Mouse (Mus musculus) heart, adult 9 months (tissue): Measurements from ENCODE around the gene Pias1.

Experiments used
- DNase-seq, 2 experiments: peaks; one replicate each; pipeline ENCODE4 v3.0.0; 2022; ENCODE audit warnings: low spot score in 2 of 2

The Pias1 gene

DNA sequence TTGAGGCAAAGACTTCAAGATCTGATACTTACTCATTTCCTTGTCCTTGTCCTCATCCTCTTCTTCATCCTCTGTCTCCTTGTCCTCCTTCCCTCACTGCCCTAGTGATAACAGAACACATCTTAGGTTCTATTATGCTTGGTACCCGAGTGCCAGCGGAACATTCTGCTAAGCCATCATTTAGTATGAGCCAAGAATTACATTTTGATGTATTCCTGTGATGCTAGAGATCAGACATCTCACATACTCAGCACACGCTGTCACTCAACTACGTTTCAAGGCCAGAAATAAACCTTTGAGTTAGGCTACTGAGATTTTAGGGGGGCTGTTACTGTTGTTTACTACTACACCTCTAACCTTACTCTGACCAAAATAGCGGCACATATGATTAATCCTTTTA is at the start of gene Pias1:
Gene Pias1 (minus strand): TSS at position 101 of the 400 bp plus-strand sequence.
- no peak for DNase-seq

DNA sequence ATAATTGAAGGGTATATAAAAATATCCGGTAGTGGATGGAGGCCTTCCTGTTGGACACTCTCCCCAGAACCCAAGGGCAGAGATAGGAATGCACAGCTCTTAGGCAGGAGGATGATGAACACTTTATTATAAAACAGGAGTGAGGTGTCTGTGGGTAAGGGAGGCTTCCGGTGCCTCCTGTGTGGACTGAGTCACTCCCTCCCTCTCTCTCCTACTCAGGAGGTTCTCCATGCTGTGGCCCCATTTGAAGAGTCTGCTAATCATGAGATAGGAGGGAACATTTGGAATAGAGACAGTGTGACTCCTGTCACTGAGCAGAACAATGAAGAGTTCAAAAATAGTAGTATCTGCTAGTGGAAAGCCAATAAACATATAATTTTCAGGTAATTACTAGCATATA is 47.7 kb upstream of the Pias1 start:
- no peak for DNase-seq

DNA sequence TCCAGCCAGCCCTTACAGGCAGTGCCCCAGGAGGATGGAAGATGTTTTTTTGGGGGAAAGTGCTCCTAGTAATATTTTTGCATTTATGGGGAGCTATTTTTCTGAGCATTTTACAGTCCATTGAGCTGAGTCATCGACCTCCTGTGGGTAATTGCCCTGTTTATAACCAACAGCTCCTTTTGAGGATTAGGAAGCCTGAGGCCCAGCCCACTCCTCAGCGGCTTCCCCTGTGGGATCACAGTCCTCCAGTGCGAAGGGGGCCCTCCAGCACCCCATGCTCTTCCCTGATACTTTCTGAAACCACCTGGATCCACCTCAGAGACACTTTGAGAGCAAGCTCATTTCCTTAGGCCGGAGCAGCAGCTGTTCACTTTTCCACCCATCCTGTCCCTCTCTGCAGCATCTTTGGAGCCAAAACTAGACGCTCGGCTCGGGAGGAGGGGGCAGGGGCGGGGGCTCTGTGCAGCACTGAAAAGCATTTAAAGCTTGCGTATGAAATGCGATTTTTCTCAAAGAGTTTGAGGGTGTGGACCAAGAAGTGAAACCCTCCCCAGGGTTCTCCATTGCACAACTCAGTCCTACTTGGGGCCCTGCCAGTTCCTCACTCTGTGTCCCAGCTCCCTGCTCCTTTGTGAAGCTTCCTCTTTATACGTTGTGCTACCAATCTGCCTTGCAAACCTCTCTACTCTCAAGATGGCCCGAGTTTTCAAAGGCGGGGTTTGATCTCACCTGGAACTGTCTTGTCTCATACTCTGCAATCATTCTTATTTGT is 43.5 kb upstream of the Pias1 start:
- peak; percentile 80 to 83 for DNase-seq

DNA sequence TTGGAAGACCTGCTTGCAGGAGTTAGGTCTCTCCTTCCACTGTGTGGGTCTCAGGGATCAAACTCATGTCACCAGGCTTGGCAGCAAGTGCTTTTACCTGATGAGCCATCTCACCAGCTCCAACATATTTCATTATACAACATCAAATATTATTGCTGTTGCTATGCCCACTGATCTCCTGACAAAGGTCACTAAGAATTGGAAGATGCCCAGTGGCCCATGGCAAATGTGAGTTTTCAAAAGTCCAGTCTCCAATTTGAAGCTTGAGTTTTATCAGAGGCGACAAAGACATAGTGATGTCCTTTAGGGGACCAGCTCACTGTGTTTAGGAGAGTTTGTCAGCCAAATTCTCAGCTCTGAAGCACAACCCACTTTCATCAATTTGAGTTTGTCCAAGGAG is 34.8 kb upstream of the Pias1 start:
- DNase-seq, result no peak

GRCm38 (mm10) chr9:63007371-63007770 is 19.6 kb upstream of the Pias1 start:
- no peak for DNase-seq

GRCm38 (mm10) chr9:63006081-63006820 is 18.5 kb upstream of the Pias1 start:
- DNase-seq, result peak in 1 of 2 experiments; percentile 10

- DNase-seq, result peak; percentile 18 to 33
Observed at GRCm38 (mm10) chr9:62998561-62998960, 10.8 kb upstream of the Pias1 start.

DNA sequence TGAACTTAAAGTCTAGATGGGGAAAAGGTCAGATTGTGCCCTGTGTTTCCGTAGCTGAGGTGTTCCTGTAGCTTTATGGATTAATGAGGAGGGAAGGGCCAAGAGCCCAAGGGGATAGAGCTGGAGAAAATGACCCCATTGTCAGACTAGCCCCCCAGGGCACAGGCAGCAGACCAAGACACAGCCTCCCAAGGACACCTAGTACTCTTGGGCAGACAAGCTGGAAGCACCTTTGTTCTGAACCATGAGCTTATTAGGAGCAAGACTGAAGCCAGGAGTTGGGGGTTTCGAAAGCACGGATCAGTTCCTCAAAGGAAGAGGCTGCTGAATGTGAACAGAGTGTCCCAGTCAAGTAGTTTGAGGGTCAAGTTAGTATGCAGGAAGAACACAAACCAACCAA is 9.9 kb upstream of the Pias1 start:
- DNase-seq, result no peak

DNA sequence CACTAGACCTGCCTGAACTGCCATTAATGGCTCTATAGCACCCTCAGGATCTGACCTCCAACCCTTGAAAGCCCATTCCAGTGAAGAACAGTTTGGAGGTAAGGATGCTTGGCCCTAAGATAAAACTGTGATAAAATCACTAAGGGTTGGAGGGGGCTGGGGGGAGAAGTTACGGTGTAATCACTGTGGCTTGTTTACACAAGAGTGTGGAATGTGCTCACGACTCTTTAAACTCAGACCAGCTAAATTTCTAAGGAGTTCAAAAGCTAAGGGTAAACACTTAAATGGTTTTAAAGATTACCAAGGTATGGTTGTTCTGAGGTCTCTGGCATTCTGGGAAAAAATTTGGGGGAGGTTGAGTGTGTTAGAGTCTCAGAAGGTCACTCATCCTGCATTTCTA is 7.5 kb upstream of the Pias1 start:
- DNase-seq, result no peak

GRCm38 (mm10) chr9:62990134-62990533 is 2.4 kb upstream of the Pias1 start:
- no peak for DNase-seq

GRCm38 (mm10) chr9:62980777-62981202 is 6.9 kb downstream of the Pias1 start:
- DNase-seq, result peak; percentile 93 to 96

GRCm38 (mm10) chr9:62980162-62980776 is 7.5 kb downstream of the Pias1 start:
- peak in 1 of 2 experiments; percentile 10 for DNase-seq

- DNase-seq, result no peak
Observed at GRCm38 (mm10) chr9:62979461-62980161, 8.1 kb downstream of the Pias1 start.

DNA sequence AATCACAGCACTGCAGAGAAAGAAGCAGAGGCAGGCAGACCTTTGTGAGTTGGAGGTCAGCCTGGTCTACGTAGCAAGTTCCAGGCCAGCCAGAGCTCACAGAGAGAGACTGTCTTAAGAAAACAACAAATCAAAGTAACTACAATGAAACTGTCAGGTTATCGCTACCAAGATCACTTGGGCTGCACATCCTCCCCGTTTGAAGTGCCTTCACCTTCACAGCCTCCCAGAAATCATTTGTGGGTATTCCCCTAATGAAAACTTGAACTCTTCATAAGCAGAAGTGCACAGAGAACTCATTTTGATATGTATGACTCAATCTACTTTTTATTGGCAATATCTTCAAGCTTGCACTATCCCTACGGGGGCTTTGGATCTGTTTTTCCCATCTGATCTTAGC is 10.6 kb downstream of the Pias1 start:
- no peak for DNase-seq

DNA sequence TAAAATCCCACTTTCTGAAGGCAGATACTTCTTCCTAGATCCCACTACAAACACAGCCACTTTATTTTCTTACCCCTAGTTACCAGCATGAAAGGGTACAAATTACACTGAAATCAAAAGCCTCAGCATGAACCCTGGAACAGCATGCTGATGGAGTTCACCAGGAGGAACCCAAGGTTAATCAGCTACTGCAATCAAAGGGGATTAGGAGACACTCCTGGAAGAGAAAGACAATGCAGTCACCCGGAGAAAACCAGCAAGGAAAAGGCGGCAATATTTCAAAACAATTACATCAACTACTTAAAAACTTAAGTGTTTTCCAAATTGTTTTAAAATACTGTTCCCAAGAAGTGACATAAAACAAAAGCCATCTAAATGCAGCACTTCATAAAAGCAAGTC is 11.9 kb downstream of the Pias1 start:
- no peak for DNase-seq

- DNase-seq, result no peak
Observed at GRCm38 (mm10) chr9:62974439-62974838, 13.3 kb downstream of the Pias1 start.

GRCm38 (mm10) chr9:62972073-62972745 is 15.5 kb downstream of the Pias1 start:
- peak; percentile 20 to 28 for DNase-seq

GRCm38 (mm10) chr9:62970345-62970744 is 17.4 kb downstream of the Pias1 start:
- no peak for DNase-seq

- DNase-seq, result no peak
Observed at GRCm38 (mm10) chr9:62966018-62966417, 21.7 kb downstream of the Pias1 start.

GRCm38 (mm10) chr9:62952713-62953112 is 35.0 kb downstream of the Pias1 start:
- no peak for DNase-seq

DNA sequence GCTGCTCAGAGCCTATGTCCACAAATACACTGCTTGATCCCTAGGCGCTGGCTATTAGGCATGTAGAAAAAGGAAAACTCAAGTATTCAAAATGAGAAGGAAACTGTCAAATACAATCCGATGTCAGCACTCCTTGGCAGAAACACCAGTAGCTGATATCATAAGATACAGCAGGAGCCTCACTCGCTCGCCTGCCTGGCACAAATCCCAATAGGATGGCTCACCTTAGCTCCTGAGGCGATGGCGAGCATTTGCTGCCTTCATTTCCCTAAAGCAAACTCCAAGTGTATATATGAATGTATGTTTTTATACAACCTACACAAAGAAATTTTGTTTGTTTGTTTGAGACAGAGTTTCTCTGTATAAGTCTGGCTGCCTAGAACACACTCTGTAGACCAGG is 42.4 kb downstream of the Pias1 start:
- DNase-seq, result no peak
